Mouse (Mus musculus): ENCODE measurements around the gene Cacna1g. TPM values are rescaled to one million over a fixed set of nuclear protein-coding genes. Genes with fewer than 3 reads are reported as not detected.

Gene Cacna1g
- polyA plus RNA-seq, 1 experiment: 0.83 TPM

Other genes starting within 250 kb of the Cacna1g start
- 0.28 and 0.54 TPM in 2 replicates for gene Wfikkn2, start 228.2 kb downstream of the Cacna1g start, polyA plus RNA-seq (2012; ENCODE audit: insufficient read depth, insufficient read length, missing spikeins)
- not detected in 2 replicates for gene Gm21885, start 192.3 kb downstream of the Cacna1g start, polyA plus RNA-seq (2012; ENCODE audit: insufficient read depth, insufficient read length, missing spikeins)
- gene Luc7l3, start 152.2 kb downstream of the Cacna1g start, polyA plus RNA-seq (2012; ENCODE audit: insufficient read depth, insufficient read length, missing spikeins): 26.6 and 58.1 TPM in 2 replicates
- 160 and 214 TPM in 2 replicates for gene Ankrd40, start 146.2 kb downstream of the Cacna1g start, polyA plus RNA-seq (2012; ENCODE audit: insufficient read depth, insufficient read length, missing spikeins)
- 0.50 and 1.7 TPM in 2 replicates for gene Abcc3, start 81.2 kb downstream of the Cacna1g start, polyA plus RNA-seq (2012; ENCODE audit: insufficient read depth, insufficient read length, missing spikeins)
- gene Spata20, start 12.0 kb upstream of the Cacna1g start, polyA plus RNA-seq (2012; ENCODE audit: insufficient read depth, insufficient read length, missing spikeins): not detected in 2 replicates
- not detected in 2 replicates for gene Epn3, start 25.8 kb upstream of the Cacna1g start, polyA plus RNA-seq (2012; ENCODE audit: insufficient read depth, insufficient read length, missing spikeins)
- gene Mycbpap, start 47.5 kb upstream of the Cacna1g start, polyA plus RNA-seq (2012; ENCODE audit: insufficient read depth, insufficient read length, missing spikeins): not detected in 2 replicates
- 4.2 and 5.3 TPM in 2 replicates for gene Rsad1, start 75.1 kb upstream of the Cacna1g start, polyA plus RNA-seq (2012; ENCODE audit: insufficient read depth, insufficient read length, missing spikeins)
- gene Chad, start 90.8 kb upstream of the Cacna1g start, polyA plus RNA-seq (2012; ENCODE audit: insufficient read depth, insufficient read length, missing spikeins): not detected in 2 replicates
- gene Acsf2, start 127.7 kb upstream of the Cacna1g start, polyA plus RNA-seq (2012; ENCODE audit: insufficient read depth, insufficient read length, missing spikeins): 70.3 and 94.2 TPM in 2 replicates
- 60.1 and 63.6 TPM in 2 replicates for gene Lrrc59, start 155.6 kb upstream of the Cacna1g start, polyA plus RNA-seq (2012; ENCODE audit: insufficient read depth, insufficient read length, missing spikeins)
- gene Mrpl27, start 179.6 kb upstream of the Cacna1g start, polyA plus RNA-seq (2012; ENCODE audit: insufficient read depth, insufficient read length, missing spikeins): 138 and 145 TPM in 2 replicates
- gene Eme1, start 179.8 kb upstream of the Cacna1g start, polyA plus RNA-seq (2012; ENCODE audit: insufficient read depth, insufficient read length, missing spikeins): not detected in 2 replicates
- 5.6 and 8.2 TPM in 2 replicates for gene Xylt2, start 203.3 kb upstream of the Cacna1g start, polyA plus RNA-seq (2012; ENCODE audit: insufficient read depth, insufficient read length, missing spikeins)
- not detected in 2 replicates for gene Gm11541, start 230.3 kb upstream of the Cacna1g start, polyA plus RNA-seq (2012; ENCODE audit: insufficient read depth, insufficient read length, missing spikeins)